Mouse (Mus musculus) left cerebral cortex, postnatal 4 days (tissue): ENCODE measurements at regions not wholly inside any gene's neighbourhood (a gene's known extent, or its start where the extent isn't known, plus 50 kb on each side); places are given as distances from the start of the nearest gene placed in this dataset.

ENCODE experiments used
- DNase-seq: peaks from one replicate; pipeline ENCODE4 v3.0.0-alpha.2; 2022
- intact Hi-C: fragments of 180-260 bp; cut with DNase I; formaldehyde crosslinking; loops from one replicate; pipeline ENCODE4 v1.15.1; 2025

- no peak for DNase-seq
- intact Hi-C loops = no loop called here
Observed at GRCm38 (mm10) chr12:46138646-46139045, 680.1 kb downstream of the Nova1 start.

GRCm38 (mm10) chr12:46125867-46126266, 692.9 kb downstream of the Nova1 start:
- intact Hi-C loops = no loop called here
- DNase-seq = no peak

DNA sequence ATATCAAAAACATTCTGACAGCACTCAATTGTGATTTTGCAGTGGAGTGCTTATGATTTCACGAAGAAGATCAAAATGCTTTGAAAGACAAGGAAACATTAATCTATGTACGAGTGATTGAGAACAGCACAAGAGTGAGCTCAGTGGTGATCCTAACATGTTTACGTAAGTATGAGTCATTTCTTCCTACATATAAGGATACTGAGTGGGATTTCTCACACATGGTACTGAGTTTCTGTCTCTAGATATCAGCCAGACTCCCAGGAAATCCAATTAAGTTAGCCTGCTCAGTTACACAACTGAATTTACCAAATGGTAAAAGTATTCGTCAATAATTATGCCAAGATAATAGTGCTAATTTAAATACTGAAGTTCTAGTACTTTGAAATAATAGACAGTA, 707.4 kb downstream of the Nova1 start:
- intact Hi-C loops = no loop called here
- no peak for DNase-seq

DNA sequence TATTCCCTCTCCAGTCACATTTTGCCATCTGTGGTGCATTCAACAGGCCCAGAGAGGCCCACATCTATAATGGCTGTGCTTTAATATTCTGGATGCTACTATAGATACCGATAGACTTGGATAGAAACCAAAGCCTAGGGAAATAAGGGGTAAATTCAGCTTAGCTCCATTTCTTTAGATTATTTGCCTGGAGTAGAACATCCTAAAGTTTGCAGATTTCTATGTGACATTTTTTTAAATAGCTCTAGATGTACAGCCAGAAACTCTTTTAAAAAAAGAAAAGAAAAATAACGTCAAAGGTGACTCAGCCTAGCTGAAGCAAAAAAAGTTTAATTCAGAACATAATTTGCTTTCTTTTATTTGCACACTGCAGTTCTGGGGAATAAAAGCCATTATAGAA, 735.4 kb downstream of the Nova1 start:
- intact Hi-C loops = no loop called here
- DNase-seq = no peak

DNA sequence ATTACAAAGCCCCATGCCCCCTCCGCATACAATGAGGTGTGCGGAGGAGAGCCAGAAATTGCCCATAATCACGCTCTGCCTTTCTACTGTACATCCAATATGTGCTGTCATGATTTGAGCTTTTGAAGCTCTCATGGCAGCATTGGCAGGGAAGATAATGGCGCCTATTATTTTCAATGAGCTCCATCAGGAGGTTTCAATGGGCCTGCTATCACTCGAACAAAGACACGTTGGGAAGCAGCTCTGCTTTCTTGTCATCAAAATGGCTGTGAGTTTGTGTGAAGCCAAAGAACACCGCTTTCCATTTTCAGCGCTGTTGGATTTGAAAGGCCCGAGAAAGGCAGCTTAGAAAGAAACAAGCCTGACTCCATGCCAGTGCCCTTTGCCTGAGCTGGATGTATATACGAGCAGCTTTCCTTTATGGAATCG, 742.9 kb downstream of the Nova1 start:
- peak; percentile 6 for DNase-seq
- intact Hi-C loops = no loop called here

- intact Hi-C loops = no loop called here
- no peak for DNase-seq
Observed at GRCm38 (mm10) chr12:46075355-46075754, 743.4 kb downstream of the Nova1 start.

DNA sequence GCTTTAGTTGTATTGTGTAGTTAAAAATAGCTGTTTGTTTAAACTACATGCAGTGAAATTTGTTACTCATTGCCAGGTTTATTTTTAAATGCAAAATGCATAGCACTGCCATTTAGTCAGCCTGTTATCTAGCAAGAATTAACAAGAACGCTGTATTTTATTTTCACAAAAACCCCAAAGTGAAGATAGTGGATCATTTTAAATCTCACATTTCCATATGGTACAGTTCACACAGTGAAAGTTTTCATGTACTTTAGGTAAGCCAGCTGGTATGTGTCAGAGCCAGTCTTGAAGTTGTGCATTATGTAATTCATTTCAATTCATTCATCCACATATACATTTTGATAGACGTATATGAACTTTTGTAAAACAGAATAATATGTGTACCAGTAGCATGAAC, 751.8 kb downstream of the Nova1 start:
- intact Hi-C loops = no loop called here

DNA sequence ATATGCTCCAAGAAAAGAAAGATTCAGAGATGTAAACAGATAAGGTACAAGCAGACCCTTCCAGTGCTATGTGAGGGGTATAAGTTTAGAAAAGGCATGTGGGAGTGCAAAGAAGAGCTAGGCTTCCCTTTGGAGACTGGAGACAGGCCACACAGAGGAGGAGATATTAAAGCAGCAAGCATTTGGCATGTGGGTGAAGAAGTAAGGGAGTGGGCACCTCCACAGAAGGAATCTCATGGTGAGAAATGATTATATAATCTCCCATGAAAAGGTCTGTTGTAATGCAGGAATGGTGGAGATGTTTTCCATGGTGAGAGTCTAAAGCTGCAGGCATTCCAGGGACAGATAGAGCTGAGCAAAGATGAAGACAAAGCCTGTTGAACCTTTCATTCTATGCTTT, 778.1 kb downstream of the Nova1 start:
- intact Hi-C loops = no loop called here
- no peak for DNase-seq

More for the DNA sequence above, 751.8 kb downstream of the Nova1 start:
- no peak for DNase-seq

- intact Hi-C loops = no loop called here
- no peak for DNase-seq
Observed at GRCm38 (mm10) chr12:46040216-46040615, 778.5 kb downstream of the Nova1 start.

DNA sequence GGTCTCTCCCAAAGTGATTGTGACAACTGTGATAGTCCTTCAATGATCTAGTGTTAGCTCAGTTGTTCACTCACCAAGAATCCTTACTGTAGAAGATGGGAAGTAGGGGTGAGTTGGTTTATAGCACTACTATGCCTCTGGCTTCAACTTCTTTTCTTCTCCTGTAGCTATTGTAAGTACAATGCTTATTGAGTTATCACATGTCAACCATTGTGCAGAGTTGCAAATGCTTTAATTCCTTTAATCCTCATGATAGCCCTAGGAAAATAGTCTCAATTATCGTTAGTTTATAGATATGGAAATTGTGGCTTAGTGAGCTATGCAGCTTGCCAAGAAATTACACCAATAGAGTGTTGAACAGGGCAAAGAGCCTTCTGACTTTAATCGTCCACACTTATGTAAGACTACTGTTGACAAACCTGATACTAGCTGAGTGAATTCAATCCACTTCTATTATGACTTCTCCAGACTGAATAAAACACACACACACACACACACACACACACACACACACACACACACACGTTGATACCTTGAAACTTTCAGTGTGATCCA, 782.1 kb downstream of the Nova1 start:
- intact Hi-C loops = loop anchor here (5.0 kb wide), 1 partner anchor 434 kb away; no protein-coding TSS in a partner anchor

DNA sequence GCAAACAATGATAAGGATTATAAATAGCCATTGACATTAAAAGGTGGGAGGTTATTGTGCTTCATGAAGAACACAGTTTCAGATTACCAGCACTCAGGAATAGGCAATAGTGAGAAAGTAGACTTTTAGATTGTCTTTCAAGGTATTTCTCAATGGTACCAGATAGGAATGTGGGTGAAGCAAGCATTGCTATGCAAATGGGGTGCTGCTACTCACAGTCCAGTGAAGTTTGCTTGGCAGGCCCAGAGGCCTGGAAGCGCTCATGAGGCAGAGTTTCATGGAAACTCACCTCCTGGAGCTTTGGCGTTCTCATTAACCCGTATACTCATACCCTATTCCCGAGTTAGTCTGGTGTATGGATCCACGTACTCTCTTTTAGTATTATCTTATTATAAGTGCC, 793.5 kb downstream of the Nova1 start:
- no peak for DNase-seq
- intact Hi-C loops = no loop called here

More for the DNA sequence above, 782.1 kb downstream of the Nova1 start:
- DNase-seq = no peak

GRCm38 (mm10) chr12:46021546-46021910, 797.2 kb downstream of the Nova1 start:
- DNase-seq = no peak
- intact Hi-C loops = no loop called here

GRCm38 (mm10) chr12:46020835-46021545, 797.7 kb downstream of the Nova1 start:
- intact Hi-C loops = no loop called here
- no peak for DNase-seq

DNA sequence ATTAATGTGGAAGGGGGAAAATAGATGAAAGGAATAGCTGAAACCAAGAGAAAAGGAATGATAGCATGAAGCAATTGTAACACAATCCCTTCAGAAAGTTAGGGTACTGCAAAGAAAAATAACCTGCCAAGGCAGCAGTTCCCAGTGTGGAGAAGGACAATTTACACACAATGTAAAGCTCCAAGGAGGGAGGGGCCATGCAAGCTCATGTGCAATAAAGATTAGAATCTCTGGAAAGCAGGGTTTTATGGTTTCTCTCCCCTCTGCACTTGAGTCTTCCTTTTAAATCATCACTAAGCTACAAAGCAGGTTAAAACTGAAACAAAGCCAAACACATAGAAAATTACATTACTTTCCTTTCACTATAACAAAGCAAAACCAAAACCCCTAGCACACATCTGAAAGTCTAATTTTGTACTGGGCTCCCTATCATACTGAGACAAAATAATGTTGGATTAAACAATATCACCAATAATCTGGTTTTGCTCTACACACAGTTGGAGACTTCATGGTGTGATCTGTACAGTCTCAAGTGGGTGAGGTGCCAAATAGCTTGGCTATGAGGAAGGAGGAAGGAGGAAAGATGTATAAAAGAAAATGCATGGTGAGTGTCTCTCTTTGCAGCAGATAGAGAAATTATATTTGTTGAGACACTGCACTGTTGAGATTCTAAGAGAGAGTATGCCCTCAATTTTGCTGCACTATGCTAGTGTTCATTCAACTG, 840.9 kb downstream of the Nova1 start:
- DNase-seq = no peak
- intact Hi-C loops = no loop called here

DNA sequence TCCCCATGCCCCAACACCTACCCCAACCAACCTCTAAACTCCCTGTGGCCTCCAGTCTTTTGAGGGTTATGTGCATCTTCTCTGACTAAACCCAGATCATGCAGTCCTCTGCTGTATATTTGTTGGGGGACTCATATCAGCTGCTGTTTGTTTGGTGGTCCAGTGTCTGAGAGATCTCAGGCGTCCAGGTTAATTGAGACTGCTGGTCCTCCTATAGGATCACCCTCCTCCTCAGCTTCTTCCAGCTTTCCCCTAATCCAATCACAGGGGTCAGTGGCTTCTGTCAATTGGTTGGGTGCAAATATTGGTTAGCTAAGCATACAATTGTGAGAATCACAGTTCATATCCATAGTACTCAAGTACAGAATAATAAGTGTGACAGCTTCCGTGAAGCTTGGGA, 842.9 kb downstream of the Nova1 start:
- no peak for DNase-seq
- intact Hi-C loops = no loop called here

DNA sequence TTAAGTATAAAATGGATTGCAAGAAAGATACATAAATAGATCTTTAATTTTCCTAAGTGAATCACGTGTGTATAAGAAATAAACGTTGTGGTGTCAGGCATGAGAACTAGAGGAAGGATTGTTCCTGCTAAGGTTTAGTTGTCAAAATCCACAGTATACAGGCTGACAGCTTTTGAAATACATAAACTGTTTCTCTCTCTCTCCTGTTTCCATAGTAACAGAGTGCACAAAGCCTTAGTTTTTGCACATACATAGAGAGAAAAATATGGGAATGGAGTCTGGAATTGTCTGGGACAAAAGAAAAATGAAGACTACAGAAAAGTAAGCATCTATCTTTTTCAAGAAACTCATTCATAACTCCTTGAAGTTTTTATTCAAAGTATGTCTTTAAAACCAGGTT, 848.3 kb downstream of the Nova1 start:
- DNase-seq = no peak
- intact Hi-C loops = no loop called here

DNA sequence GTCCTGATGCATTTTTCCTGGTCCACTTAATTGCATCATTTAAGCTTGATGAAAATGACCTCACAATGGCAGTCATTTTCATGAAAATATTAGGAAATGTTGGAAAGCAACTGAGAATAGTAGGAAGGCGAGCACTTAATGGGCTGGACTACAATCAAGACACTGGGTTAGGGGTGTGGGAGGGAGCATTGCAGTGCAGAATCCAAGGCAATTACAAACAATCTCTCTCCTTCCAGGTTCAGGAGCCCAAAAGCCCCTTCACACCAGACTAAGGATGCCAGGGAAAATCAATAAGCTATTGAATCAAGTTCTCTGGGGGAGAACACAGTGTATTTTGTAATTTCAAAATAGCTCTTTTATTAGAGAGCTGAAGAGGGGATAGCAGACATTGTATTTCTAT, 848.8 kb downstream of the Nova1 start:
- intact Hi-C loops = no loop called here

DNA sequence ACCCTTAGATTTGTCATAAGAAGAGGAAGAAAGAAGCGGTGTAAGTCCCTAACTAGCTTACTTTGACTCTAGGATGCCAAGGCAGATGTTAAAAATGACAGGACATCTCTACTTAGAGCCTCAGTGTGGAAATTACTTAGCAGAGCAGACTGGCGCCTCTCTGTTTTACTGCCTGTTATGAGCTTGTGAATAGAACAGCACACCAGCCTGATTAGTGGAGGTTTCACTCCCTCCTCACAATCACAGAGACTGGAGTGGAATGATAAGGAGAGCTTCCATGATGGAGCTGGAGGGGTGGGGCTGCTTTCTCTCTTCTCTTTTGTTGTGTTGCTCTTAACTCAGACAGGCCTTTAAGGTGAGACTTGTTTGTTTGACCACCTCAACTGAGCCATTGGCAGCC, 871.8 kb downstream of the Nova1 start:
- intact Hi-C loops = no loop called here
- DNase-seq = no peak

More for the DNA sequence above, 848.8 kb downstream of the Nova1 start:
- no peak for DNase-seq

GRCm38 (mm10) chr12:45944464-45944863, 870.0 kb upstream of the Stxbp6 start:
- DNase-seq = no peak
- intact Hi-C loops = no loop called here

GRCm38 (mm10) chr12:45942402-45942801, 867.9 kb upstream of the Stxbp6 start:
- intact Hi-C loops = no loop called here
- DNase-seq = no peak

DNA sequence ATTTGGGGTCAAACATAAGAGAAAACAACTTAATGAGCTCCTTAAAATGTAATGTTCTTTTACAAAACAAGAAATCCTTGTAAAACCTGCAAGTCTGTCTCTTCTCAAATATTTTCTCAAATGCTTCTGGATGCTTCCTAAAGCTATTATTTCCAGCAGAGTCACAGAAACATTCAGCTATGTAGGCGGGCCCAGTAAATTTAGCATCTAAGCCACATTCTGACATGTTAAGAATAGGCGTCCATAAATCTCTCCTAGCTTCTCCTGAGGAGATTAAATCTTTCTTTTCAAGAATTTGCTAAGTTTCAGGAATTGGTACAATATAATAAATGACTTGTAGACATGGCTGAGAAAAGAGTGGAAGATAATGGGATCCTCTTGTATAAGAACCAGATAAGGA, 858.9 kb upstream of the Stxbp6 start:
- no peak for DNase-seq
- intact Hi-C loops = loop anchor here (10.0 kb wide), 1 partner anchor 881 kb away; the partner anchor contains the start of gene Nova1

DNA sequence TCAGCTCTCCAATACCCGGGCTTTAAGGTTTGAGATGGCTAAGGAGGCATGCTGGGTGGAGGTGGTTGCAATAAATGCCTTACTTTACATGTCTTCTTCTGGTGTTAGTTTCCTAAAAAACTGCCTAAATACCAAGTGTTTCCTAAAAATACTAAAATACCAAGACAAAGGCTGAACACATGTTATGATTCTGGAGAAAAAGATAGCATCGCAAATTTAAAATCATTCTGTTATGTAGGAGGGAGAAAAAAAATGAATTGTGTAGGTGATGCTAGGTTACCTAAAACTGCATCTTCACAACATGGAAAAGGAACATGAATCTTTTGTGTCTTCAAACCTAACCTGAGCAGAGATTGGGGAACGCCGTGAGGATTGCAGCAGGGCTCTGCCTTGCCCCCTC, 857.7 kb upstream of the Stxbp6 start:
- intact Hi-C loops = loop anchor here (10.0 kb wide), 1 partner anchor 883 kb away; the partner anchor contains the start of gene Nova1
- no peak for DNase-seq
